Mouse (Mus musculus) brain, embryonic 14.5 days (tissue): ENCODE measurements around the gene BC017158.

Experiments
- CTCF ChIP-seq: fragments of 200-500 bp; IDR thresholded peaks from 2 replicates; pipeline ENCODE4 v1.5.1; 2012; ENCODE audit warnings: inconsistent platforms, mild to moderate bottlenecking, moderate library complexity, borderline replicate concordance; ENCODE audit not compliant: insufficient read depth, insufficient read length; ENCODE audit errors: extremely low read depth
- POLR2A ChIP-seq: fragments of 200-500 bp; IDR thresholded peaks from 2 replicates; pipeline ENCODE4 v1.6.1; 2012; ENCODE audit warnings: mild to moderate bottlenecking, inconsistent platforms, borderline replicate concordance; ENCODE audit not compliant: poor library complexity, insufficient read depth, insufficient read length, severe bottlenecking; ENCODE audit errors: extremely low read depth

DNA sequence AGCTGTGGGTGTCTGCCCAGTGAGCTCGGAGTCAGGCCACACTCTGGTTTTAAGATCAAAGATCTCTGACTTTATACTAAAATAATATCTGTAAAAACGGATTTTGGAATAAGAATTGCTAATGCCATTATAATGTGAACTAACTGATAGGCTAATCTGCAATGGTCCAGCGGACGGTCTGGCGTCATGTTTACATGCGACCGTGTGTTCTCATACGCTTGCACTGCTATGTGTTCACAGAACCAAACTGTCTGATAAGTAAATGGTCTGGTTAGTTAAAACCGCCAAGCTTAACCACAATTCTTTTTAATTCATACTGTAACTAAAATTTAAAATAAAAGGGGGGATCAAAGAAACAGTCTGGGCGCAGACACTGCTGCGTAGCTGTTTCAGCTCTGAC is 16.2 kb downstream of the BC017158 start:
- TF ChIP-seq CTCF: no peak
- TF ChIP-seq POLR2A: no peak
